Mouse (Mus musculus): Measurements from ENCODE around the gene Gpr119. TPM values are rescaled to one million over a fixed set of nuclear protein-coding genes. Genes with fewer than 3 reads are reported as not detected.

Gene Gpr119
- total and polyA plus RNA-seq, 2 experiments, result not detected

DNA sequence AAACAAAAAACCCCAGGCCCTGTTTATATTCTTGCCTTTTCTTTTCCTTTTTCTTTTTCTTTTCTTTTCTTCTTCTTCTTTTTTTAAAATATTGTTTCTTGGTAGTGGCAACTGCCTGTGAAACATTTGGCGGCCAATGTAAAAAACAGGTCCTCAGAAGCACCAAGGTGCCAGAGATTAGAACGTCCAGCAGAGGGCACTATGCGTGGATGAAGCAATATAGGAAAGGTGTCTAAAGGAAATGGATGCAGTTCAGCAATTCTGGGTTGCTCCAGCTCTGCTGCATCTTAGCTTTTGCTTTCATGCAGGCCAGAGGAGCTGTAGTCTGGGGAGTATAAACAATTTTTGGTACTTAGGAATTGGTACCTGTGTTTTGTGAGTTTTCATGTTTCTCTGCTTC is 9.2 kb upstream of the Gpr119 start:
- Histone ChIP-seq H3K79me2 (ENCODE audit: control insufficient read depth, insufficient read depth, low read length) (no peaks in the 10 kb centered on the region), H3K4me3 (ENCODE audit: insufficient read depth, low read depth, low read length) (no peak overlapping the region), H3K27ac (replicated peaks; ENCODE audit: insufficient read depth, low read depth, low read length) (no peak overlapping the region), H3K4me1 (ENCODE audit: control insufficient read depth, insufficient read depth, low read length) (no peaks in the 10 kb centered on the region), H3K36me3 (ENCODE audit: control insufficient read depth, insufficient read depth, low read length) (no peaks in the 10 kb centered on the region), H3K9ac (ENCODE audit: low read depth, low read length) (no peak overlapping the region), H3K27me3 (ENCODE audit: control insufficient read depth, insufficient read depth, low read length) (no peaks in the 10 kb centered on the region)
- TF ChIP-seq POLR2A (IDR thresholded peaks at IDR 0.05; ENCODE audit: extremely low read depth, insufficient read depth, low read length) (no peak), CTCF (IDR thresholded peaks at IDR 0.05; ENCODE audit: low read depth, low read length) (peak; percentile 20; the same call in 1 of the 2 replicates)
- 11% methylated on average over 3 of the region's 3 CpGs for WGBS
- DNase-seq (ENCODE audit: extremely low read depth, low read depth, low spot score), result peak; percentile 13

- H3K27me3 ChIP-seq (ENCODE audit: control insufficient read depth, insufficient read depth, low read length), result no peaks in the 10 kb centered on the region
- TF ChIP-seq CTCF (IDR thresholded peaks at IDR 0.05; ENCODE audit: low read depth, low read length) (no peak), POLR2A (IDR thresholded peaks at IDR 0.05; ENCODE audit: extremely low read depth, insufficient read depth, low read length) (no peak)
These were observed 2.6 kb downstream of the Gpr119 start for GRCm38 (mm10) chrX:48671714-48672113.

GRCm38 (mm10) chrX:48669588-48669987 is 4.7 kb downstream of the Gpr119 start:
- DNase-seq (ENCODE audit: extremely low read depth, low read depth, low spot score), result no peak
- no peaks in the 10 kb centered on the region for H3K27me3 ChIP-seq (ENCODE audit: control insufficient read depth, insufficient read depth, low read length)
- no peaks in the 10 kb centered on the region for H3K79me2 ChIP-seq (ENCODE audit: control insufficient read depth, insufficient read depth, low read length)
- no peak overlapping the region for H3K9ac ChIP-seq (ENCODE audit: low read depth, low read length)
- H3K36me3 ChIP-seq (ENCODE audit: control insufficient read depth, insufficient read depth, low read length), result no peaks in the 10 kb centered on the region
- no peak overlapping the region for H3K4me3 ChIP-seq (ENCODE audit: insufficient read depth, low read depth, low read length)
- no peak overlapping the region for H3K27ac ChIP-seq (replicated peaks; ENCODE audit: insufficient read depth, low read depth, low read length)
- 87% methylated on average over 3 of the region's 3 CpGs for WGBS
- TF ChIP-seq CTCF (IDR thresholded peaks at IDR 0.05; ENCODE audit: low read depth, low read length), result no peak
- H3K4me1 ChIP-seq (ENCODE audit: control insufficient read depth, insufficient read depth, low read length), result no peaks in the 10 kb centered on the region

More at GRCm38 (mm10) chrX:48671714-48672113, 2.6 kb downstream of the Gpr119 start:
- Histone ChIP-seq H3K79me2 (ENCODE audit: control insufficient read depth, insufficient read depth, low read length) (no peaks in the 10 kb centered on the region), H3K4me1 (ENCODE audit: control insufficient read depth, insufficient read depth, low read length) (no peaks in the 10 kb centered on the region), H3K27ac (replicated peaks; ENCODE audit: insufficient read depth, low read depth, low read length) (no peak overlapping the region), H3K9ac (ENCODE audit: low read depth, low read length) (no peak overlapping the region), H3K36me3 (ENCODE audit: control insufficient read depth, insufficient read depth, low read length) (no peaks in the 10 kb centered on the region), H3K4me3 (ENCODE audit: insufficient read depth, low read depth, low read length) (no peak overlapping the region)
- WGBS, result 55% methylated on average over 3 of the region's 3 CpGs
- DNase-seq (ENCODE audit: extremely low read depth, low read depth, low spot score), result no peak

- Histone ChIP-seq H3K4me3 (ENCODE audit: insufficient read depth, low read depth, low read length) (no peak overlapping the region), H3K36me3 (ENCODE audit: control insufficient read depth, insufficient read depth, low read length) (no peaks in the 10 kb centered on the region), H3K4me1 (ENCODE audit: control insufficient read depth, insufficient read depth, low read length) (no peaks in the 10 kb centered on the region), H3K27me3 (ENCODE audit: control insufficient read depth, insufficient read depth, low read length) (no peaks in the 10 kb centered on the region), H3K27ac (replicated peaks; ENCODE audit: insufficient read depth, low read depth, low read length) (no peak overlapping the region), H3K79me2 (ENCODE audit: control insufficient read depth, insufficient read depth, low read length) (no peaks in the 10 kb centered on the region), H3K9ac (ENCODE audit: low read depth, low read length) (no peak overlapping the region)
- TF ChIP-seq CTCF (IDR thresholded peaks at IDR 0.05; ENCODE audit: low read depth, low read length), result no peak
- TF ChIP-seq POLR2A (IDR thresholded peaks at IDR 0.05; ENCODE audit: extremely low read depth, insufficient read depth, low read length), result no peak
- no peak for DNase-seq (ENCODE audit: extremely low read depth, low read depth, low spot score)
- WGBS, result 67% methylated on average over 6 of the region's 6 CpGs
These were observed 7.5 kb downstream of the Gpr119 start for GRCm38 (mm10) chrX:48666807-48667206.

DNA sequence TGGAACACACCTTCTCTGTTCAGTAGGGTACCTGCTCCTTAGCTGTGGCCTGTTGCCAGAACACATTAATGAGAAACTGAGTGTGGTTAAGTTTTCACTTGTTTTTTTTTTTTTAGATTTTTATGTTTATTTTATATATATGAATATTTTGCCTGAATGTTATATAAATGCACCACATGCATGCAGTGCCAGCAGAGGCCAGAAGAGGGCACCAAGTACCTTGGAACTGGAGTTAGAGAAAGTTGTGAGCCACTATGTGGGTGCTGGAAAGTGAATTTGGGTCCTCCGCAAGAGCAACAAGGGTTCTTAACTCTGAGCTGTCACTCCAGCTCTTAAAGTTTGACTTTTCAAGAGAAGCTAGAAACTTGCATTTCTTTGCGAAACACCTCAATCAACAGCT is 30.2 kb downstream of the Gpr119 start:
- no peak overlapping the region for H3K9ac ChIP-seq (ENCODE audit: low read depth, low read length)
- 100% methylated on average over 2 of the region's 2 CpGs for WGBS
- H3K4me3 ChIP-seq (ENCODE audit: insufficient read depth, low read depth, low read length), result no peak overlapping the region
- no peak overlapping the region for H3K27ac ChIP-seq (replicated peaks; ENCODE audit: insufficient read depth, low read depth, low read length)
- TF ChIP-seq CTCF (IDR thresholded peaks at IDR 0.05; ENCODE audit: low read depth, low read length) (peak; percentile 54; the same call in 1 of the 2 replicates), POLR2A (IDR thresholded peaks at IDR 0.05; ENCODE audit: extremely low read depth, insufficient read depth, low read length) (no peak)
- H3K27me3 ChIP-seq (ENCODE audit: control insufficient read depth, insufficient read depth, low read length), result no peaks in the 10 kb centered on the region
- H3K36me3 ChIP-seq (ENCODE audit: control insufficient read depth, insufficient read depth, low read length), result no peaks in the 10 kb centered on the region; the same call in 1 of the 2 replicates
- H3K79me2 ChIP-seq (ENCODE audit: control insufficient read depth, insufficient read depth, low read length), result no peaks in the 10 kb centered on the region
- H3K4me1 ChIP-seq (ENCODE audit: control insufficient read depth, insufficient read depth, low read length), result no peaks in the 10 kb centered on the region
- peak; percentile 13 for DNase-seq (ENCODE audit: extremely low read depth, low read depth, low spot score)

GRCm38 (mm10) chrX:48637032-48637431 is 37.2 kb downstream of the Gpr119 start:
- Histone ChIP-seq H3K27ac (replicated peaks; ENCODE audit: insufficient read depth, low read depth, low read length) (no peak overlapping the region), H3K79me2 (ENCODE audit: control insufficient read depth, insufficient read depth, low read length) (no peaks in the 10 kb centered on the region), H3K27me3 (ENCODE audit: control insufficient read depth, insufficient read depth, low read length) (no peaks in the 10 kb centered on the region), H3K4me1 (ENCODE audit: control insufficient read depth, insufficient read depth, low read length) (no peaks in the 10 kb centered on the region), H3K4me3 (ENCODE audit: insufficient read depth, low read depth, low read length) (no peak overlapping the region), H3K9ac (ENCODE audit: low read depth, low read length) (no peak overlapping the region), H3K36me3 (ENCODE audit: control insufficient read depth, insufficient read depth, low read length) (no peaks in the 10 kb centered on the region; the same call in 1 of the 2 replicates)
- 71% methylated on average over 2 of the region's 2 CpGs for WGBS
- DNase-seq (ENCODE audit: extremely low read depth, low read depth, low spot score), result no peak
- TF ChIP-seq CTCF (IDR thresholded peaks at IDR 0.05; ENCODE audit: low read depth, low read length) (0 out of 2 replicates have a peak, but pooled peaks have one; percentile 5), POLR2A (IDR thresholded peaks at IDR 0.05; ENCODE audit: extremely low read depth, insufficient read depth, low read length) (no peak)
